Mouse (Mus musculus): ENCODE measurements at regions not wholly inside any gene's neighbourhood (a gene's known extent, or its start where the extent isn't known, plus 50 kb on each side); places are given as distances from the start of the nearest gene placed in this dataset.

- H3K27me3 ChIP-seq (ENCODE audit: control insufficient read depth, insufficient read depth, low read length, poor library complexity, severe bottlenecking), result no peaks in the 10 kb centered on the region
- DNase-seq (ENCODE audit: low read depth, low spot score), result peak; percentile 68
- no peaks in the 10 kb centered on the region for H3K36me3 ChIP-seq (ENCODE audit: control insufficient read depth, insufficient read depth, low read length, poor library complexity, severe bottlenecking)
Observed at GRCm38 (mm10) chr4:114688973-114689371, 132.6 kb upstream of the Gm12830 start.

GRCm38 (mm10) chr4:114705586-114705985 is 115.9 kb upstream of the Gm12830 start:
- no peaks in the 10 kb centered on the region for H3K27me3 ChIP-seq (ENCODE audit: control insufficient read depth, insufficient read depth, low read length, poor library complexity, severe bottlenecking)
- H3K36me3 ChIP-seq (ENCODE audit: control insufficient read depth, insufficient read depth, low read length, poor library complexity, severe bottlenecking), result no peaks in the 10 kb centered on the region
- no peak for DNase-seq (ENCODE audit: low read depth, low spot score)

GRCm38 (mm10) chr4:114710182-114710909 is 111.2 kb upstream of the Gm12830 start:
- Histone ChIP-seq H3K27me3 (ENCODE audit: control insufficient read depth, insufficient read depth, low read length, poor library complexity, severe bottlenecking) (no peaks in the 10 kb centered on the region), H3K36me3 (ENCODE audit: control insufficient read depth, insufficient read depth, low read length, poor library complexity, severe bottlenecking) (no peaks in the 10 kb centered on the region)
- no peak for DNase-seq (ENCODE audit: low read depth, low spot score)

GRCm38 (mm10) chr4:114711082-114711481 is 110.4 kb upstream of the Gm12830 start:
- no peaks in the 10 kb centered on the region for H3K36me3 ChIP-seq (ENCODE audit: control insufficient read depth, insufficient read depth, low read length, poor library complexity, severe bottlenecking)
- no peaks in the 10 kb centered on the region for H3K27me3 ChIP-seq (ENCODE audit: control insufficient read depth, insufficient read depth, low read length, poor library complexity, severe bottlenecking)
- no peak for DNase-seq (ENCODE audit: low read depth, low spot score)

- no peaks in the 10 kb centered on the region for H3K27me3 ChIP-seq (ENCODE audit: control insufficient read depth, insufficient read depth, low read length, poor library complexity, severe bottlenecking)
- no peaks in the 10 kb centered on the region for H3K36me3 ChIP-seq (ENCODE audit: control insufficient read depth, insufficient read depth, low read length, poor library complexity, severe bottlenecking)
- no peak for DNase-seq (ENCODE audit: low read depth, low spot score)
Observed at GRCm38 (mm10) chr4:114712005-114712665, 109.4 kb upstream of the Gm12830 start.

- no peaks in the 10 kb centered on the region for H3K27me3 ChIP-seq (ENCODE audit: control insufficient read depth, insufficient read depth, low read length, poor library complexity, severe bottlenecking)
- DNase-seq (ENCODE audit: low read depth, low spot score), result no peak
- H3K36me3 ChIP-seq (ENCODE audit: control insufficient read depth, insufficient read depth, low read length, poor library complexity, severe bottlenecking), result no peaks in the 10 kb centered on the region
Observed at GRCm38 (mm10) chr4:114712921-114713527, 108.5 kb upstream of the Gm12830 start.

GRCm38 (mm10) chr4:114716703-114717102 is 104.8 kb upstream of the Gm12830 start:
- no peak for DNase-seq (ENCODE audit: low read depth, low spot score)
- Histone ChIP-seq H3K36me3 (ENCODE audit: control insufficient read depth, insufficient read depth, low read length, poor library complexity, severe bottlenecking) (no peaks in the 10 kb centered on the region), H3K27me3 (ENCODE audit: control insufficient read depth, insufficient read depth, low read length, poor library complexity, severe bottlenecking) (no peaks in the 10 kb centered on the region)

GRCm38 (mm10) chr4:114720696-114721095 is 100.8 kb upstream of the Gm12830 start:
- no peak for DNase-seq (ENCODE audit: low read depth, low spot score)

GRCm38 (mm10) chr4:114721386-114721785 is 100.1 kb upstream of the Gm12830 start:
- no peak for DNase-seq (ENCODE audit: low read depth, low spot score)
- Histone ChIP-seq H3K27me3 (ENCODE audit: control insufficient read depth, insufficient read depth, low read length, poor library complexity, severe bottlenecking) (no peaks in the 10 kb centered on the region), H3K36me3 (ENCODE audit: control insufficient read depth, insufficient read depth, low read length, poor library complexity, severe bottlenecking) (no peaks in the 10 kb centered on the region)

More at GRCm38 (mm10) chr4:114720696-114721095, 100.8 kb upstream of the Gm12830 start:
- Histone ChIP-seq H3K36me3 (ENCODE audit: control insufficient read depth, insufficient read depth, low read length, poor library complexity, severe bottlenecking) (no peaks in the 10 kb centered on the region), H3K27me3 (ENCODE audit: control insufficient read depth, insufficient read depth, low read length, poor library complexity, severe bottlenecking) (no peaks in the 10 kb centered on the region)

GRCm38 (mm10) chr4:114728235-114729000 is 93.1 kb upstream of the Gm12830 start:
- no peaks in the 10 kb centered on the region for H3K27me3 ChIP-seq (ENCODE audit: control insufficient read depth, insufficient read depth, low read length, poor library complexity, severe bottlenecking)
- H3K36me3 ChIP-seq (ENCODE audit: control insufficient read depth, insufficient read depth, low read length, poor library complexity, severe bottlenecking), result no peaks in the 10 kb centered on the region
- DNase-seq (ENCODE audit: low read depth, low spot score), result no peak

- no peaks in the 10 kb centered on the region for H3K36me3 ChIP-seq (ENCODE audit: control insufficient read depth, insufficient read depth, low read length, poor library complexity, severe bottlenecking)
- DNase-seq (ENCODE audit: low read depth, low spot score), result no peak
Observed at GRCm38 (mm10) chr4:114733256-114734004, 88.1 kb upstream of the Gm12830 start.

GRCm38 (mm10) chr4:114738903-114739667 is 82.4 kb upstream of the Gm12830 start:
- Histone ChIP-seq H3K36me3 (ENCODE audit: control insufficient read depth, insufficient read depth, low read length, poor library complexity, severe bottlenecking) (no peaks in the 10 kb centered on the region), H3K27me3 (ENCODE audit: control insufficient read depth, insufficient read depth, low read length, poor library complexity, severe bottlenecking) (no peaks in the 10 kb centered on the region)
- no peak for DNase-seq (ENCODE audit: low read depth, low spot score)

More at GRCm38 (mm10) chr4:114733256-114734004, 88.1 kb upstream of the Gm12830 start:
- H3K27me3 ChIP-seq (ENCODE audit: control insufficient read depth, insufficient read depth, low read length, poor library complexity, severe bottlenecking), result no peaks in the 10 kb centered on the region

GRCm38 (mm10) chr4:114748131-114748530 is 73.4 kb upstream of the Gm12830 start:
- DNase-seq (ENCODE audit: low read depth, low spot score), result no peak
- Histone ChIP-seq H3K27me3 (ENCODE audit: control insufficient read depth, insufficient read depth, low read length, poor library complexity, severe bottlenecking) (no peaks in the 10 kb centered on the region), H3K36me3 (ENCODE audit: control insufficient read depth, insufficient read depth, low read length, poor library complexity, severe bottlenecking) (no peaks in the 10 kb centered on the region)
